Mouse (Mus musculus) MEL (cell line): ENCODE results near the gene 4930558K02Rik. TPM values are rescaled to one million over a fixed set of nuclear protein-coding genes. Genes with fewer than 3 reads are reported as not detected.

Experiments used
- DNase-seq: peaks from one replicate; pipeline ENCODE4 v3.0.0; 2011; ENCODE audit warnings: low read depth, low spot score
- H3K27ac ChIP-seq: 2 replicates; pipeline ENCODE4 v1.5.1; 2012; ENCODE audit warnings: low read depth, mild to moderate bottlenecking, control low read depth, low read length, moderate library complexity; ENCODE audit not compliant: control insufficient read depth
- H3K27me3 ChIP-seq, 2 experiments: fragments of 150-350 bp in 1 of 2; sonication (generic) in 1 of 2; 2 replicates each; pipeline ENCODE4 v1.6.1; 2012; ENCODE audit warnings: low read length in 2 of 2, mild to moderate bottlenecking in 2 of 2, improper control_type of control experiment in 1 of 2, moderate library complexity in 1 of 2; ENCODE audit not compliant: insufficient read depth in 2 of 2, control insufficient read depth in 1 of 2
- H3K36me3 ChIP-seq, 2 experiments: 2 replicates each; pipeline ENCODE4 v1.6.1; 2012 to 2014; ENCODE audit warnings: low read length in 2 of 2, improper control_type of control experiment in 1 of 2, inconsistent platforms in 1 of 2, mild to moderate bottlenecking in 1 of 2; ENCODE audit not compliant: insufficient read depth in 2 of 2, control insufficient read depth in 1 of 2
- H3K4me1 ChIP-seq, 2 experiments: fragments of 150-350 bp in 1 of 2; sonication (generic) in 1 of 2; 2 replicates each; pipeline ENCODE4 v1.6.1; 2012; ENCODE audit warnings: low read length in 2 of 2, improper control_type of control experiment in 1 of 2, mild to moderate bottlenecking in 1 of 2; ENCODE audit not compliant: insufficient read depth in 2 of 2, control insufficient read depth in 1 of 2
- H3K4me3 ChIP-seq, 2 experiments: fragments of 150-350 bp in 1 of 2; sonication (generic) in 1 of 2; 2 replicates each; pipeline ENCODE4 v1.5.1; 2012; ENCODE audit warnings: low read depth in 2 of 2, low read length in 2 of 2, mild to moderate bottlenecking in 2 of 2, moderate library complexity in 2 of 2, control low read depth in 1 of 2, improper control_type of control experiment in 1 of 2; ENCODE audit not compliant: control insufficient read depth in 1 of 2, insufficient read depth in 1 of 2
- H3K79me2 ChIP-seq: 2 replicates; pipeline ENCODE4 v1.6.1; 2012; ENCODE audit warnings: mild to moderate bottlenecking, low read length, moderate library complexity; ENCODE audit not compliant: control insufficient read depth, poor library complexity, insufficient read depth
- H3K9ac ChIP-seq: 2 replicates; pipeline ENCODE4 v1.6.1; 2012; ENCODE audit warnings: low read depth, mild to moderate bottlenecking, control low read depth, low read length, moderate library complexity; ENCODE audit not compliant: control insufficient read depth, poor library complexity, severe bottlenecking
- H3K9me3 ChIP-seq: fragments of 150-350 bp; sonication (generic); replicated peaks from 2 replicates; pipeline ENCODE4 v1.6.1; 2012; ENCODE audit warnings: mild to moderate bottlenecking, low read length, improper control_type of control experiment, moderate library complexity; ENCODE audit not compliant: insufficient read depth
- BHLHE40 ChIP-seq: IDR thresholded peaks from 2 replicates; pipeline ENCODE4 v1.6.1; 2012; ENCODE audit warnings: low read depth, mild to moderate bottlenecking, inconsistent platforms, low read length, improper control_type of control experiment, borderline replicate concordance
- CHD1 ChIP-seq: IDR thresholded peaks from 2 replicates; pipeline ENCODE4 v1.6.1; 2012; ENCODE audit warnings: low read depth, mild to moderate bottlenecking, inconsistent platforms, low read length, improper control_type of control experiment
- CHD2 ChIP-seq: IDR thresholded peaks from 2 replicates; pipeline ENCODE4 v1.6.1; 2011; ENCODE audit warnings: low read length, improper control_type of control experiment
- ELF1 ChIP-seq: IDR thresholded peaks from 2 replicates; pipeline ENCODE4 v1.6.1; 2014; ENCODE audit warnings: low read depth, mild to moderate bottlenecking, inconsistent platforms, low read length, improper control_type of control experiment, moderate library complexity
- ETS1 ChIP-seq: IDR thresholded peaks from 2 replicates; pipeline ENCODE4 v1.6.1; 2012; ENCODE audit warnings: low read depth, mild to moderate bottlenecking, inconsistent platforms, low read length, improper control_type of control experiment, moderate library complexity
- GATA1 ChIP-seq: IDR thresholded peaks from 2 replicates; pipeline ENCODE4 v1.6.1; 2011; ENCODE audit warnings: low read depth, low read length, improper control_type of control experiment
- HCFC1 ChIP-seq: IDR thresholded peaks from 2 replicates; pipeline ENCODE4 v1.6.1; 2012; ENCODE audit warnings: low read depth, mild to moderate bottlenecking, inconsistent platforms, low read length, improper control_type of control experiment, moderate library complexity
- JUND ChIP-seq: IDR thresholded peaks from 2 replicates; pipeline ENCODE4 v1.6.1; 2011; ENCODE audit warnings: low read depth, mild to moderate bottlenecking, improper control_type of control experiment, low read length
- KAT2A ChIP-seq: conservative IDR thresholded peaks from 2 replicates; pipeline ENCODE4 v1.6.1; 2012; ENCODE audit warnings: low read depth, low read length, improper control_type of control experiment, inconsistent platforms
- MAFK ChIP-seq: IDR thresholded peaks from 2 replicates; pipeline ENCODE4 v1.6.1; 2011; ENCODE audit warnings: low read depth, mild to moderate bottlenecking, low read length, improper control_type of control experiment, borderline replicate concordance
- MAZ ChIP-seq: IDR thresholded peaks from 2 replicates; pipeline ENCODE4 v1.6.1; 2012; ENCODE audit warnings: low read depth, mild to moderate bottlenecking, inconsistent platforms, low read length, improper control_type of control experiment
- MEF2A ChIP-seq: IDR thresholded peaks from 2 replicates; pipeline ENCODE4 v1.6.1; 2014; ENCODE audit warnings: low read depth, mild to moderate bottlenecking, inconsistent platforms, low read length, improper control_type of control experiment; ENCODE audit not compliant: poor library complexity, insufficient replicate concordance, severe bottlenecking; ENCODE audit errors: extremely low read depth
- MXI1 ChIP-seq: IDR thresholded peaks from 2 replicates; pipeline ENCODE4 v1.6.1; 2011; ENCODE audit warnings: mild to moderate bottlenecking, low read depth, low read length, improper control_type of control experiment
- MYB ChIP-seq: IDR thresholded peaks from 2 replicates; pipeline ENCODE4 v1.6.1; 2011; ENCODE audit warnings: mild to moderate bottlenecking, low read depth, low read length, improper control_type of control experiment
- NELFE ChIP-seq: IDR thresholded peaks from 2 replicates; pipeline ENCODE4 v1.6.1; 2011; ENCODE audit warnings: low read depth, low read length, improper control_type of control experiment
- NRF1 ChIP-seq: IDR thresholded peaks from 2 replicates; pipeline ENCODE4 v1.6.1; 2014; ENCODE audit warnings: low read depth, mild to moderate bottlenecking, inconsistent platforms, low read length, improper control_type of control experiment, moderate library complexity; ENCODE audit not compliant: poor library complexity, insufficient read depth, severe bottlenecking
- POLR2AphosphoS2 ChIP-seq: IDR thresholded peaks from 2 replicates; pipeline ENCODE4 v1.6.1; 2011; ENCODE audit warnings: low read length, improper control_type of control experiment
- POLR2AphosphoS5 ChIP-seq: IDR thresholded peaks from 2 replicates; pipeline ENCODE4 v1.6.1; 2012; ENCODE audit warnings: low read depth, borderline replicate concordance, mild to moderate bottlenecking, inconsistent platforms, low read length, moderate library complexity, mixed read lengths
- SIN3A ChIP-seq: IDR thresholded peaks from 2 replicates; pipeline ENCODE4 v1.6.1; 2012; ENCODE audit warnings: low read length, improper control_type of control experiment, inconsistent platforms
- TAL1 ChIP-seq: IDR thresholded peaks from 2 replicates; pipeline ENCODE4 v1.6.1; 2012; ENCODE audit warnings: mild to moderate bottlenecking, inconsistent platforms, low read length, moderate library complexity, mixed read lengths
- UBTF ChIP-seq: IDR thresholded peaks from 2 replicates; pipeline ENCODE4 v1.6.1; 2012; ENCODE audit warnings: low read depth, mild to moderate bottlenecking, inconsistent platforms, low read length, improper control_type of control experiment, moderate library complexity, borderline replicate concordance; ENCODE audit not compliant: insufficient read depth
- ZKSCAN1 ChIP-seq: IDR thresholded peaks from 2 replicates; pipeline ENCODE4 v1.6.1; 2012; ENCODE audit warnings: low read depth, mild to moderate bottlenecking, inconsistent platforms, low read length, improper control_type of control experiment, moderate library complexity
- ZMIZ1 ChIP-seq: IDR thresholded peaks from 2 replicates; pipeline ENCODE4 v1.6.1; 2012; ENCODE audit warnings: low read depth, mild to moderate bottlenecking, inconsistent platforms, low read length, improper control_type of control experiment, moderate library complexity
- polyA plus RNA-seq, 2 experiments: library from polyadenylated mRNA; stranded (reverse) in 1 of 2; unstranded in 1 of 2; fragments of >175 nt in 1 of 2; fragments of >200 nt in 1 of 2; gene quantifications; 2 replicates each; pipeline versions ENCODE4 v1.2.1 to v1.2.4; 2012; ENCODE audit warnings: low replicate concordance in 2 of 2, low read depth in 1 of 2; ENCODE audit not compliant: insufficient read length in 2 of 2, insufficient read depth in 1 of 2, missing spikeins in 1 of 2
- total RNA-seq: library from RNA; depleted of rRNA; stranded (reverse); fragments of 300-350 nt; gene quantifications from 2 replicates; pipeline ENCODE4 v1.2.3, GENCODE M21; 2012

4930558K02Rik gene
- total and polyA plus RNA-seq, 3 experiments, result not detected

DNA sequence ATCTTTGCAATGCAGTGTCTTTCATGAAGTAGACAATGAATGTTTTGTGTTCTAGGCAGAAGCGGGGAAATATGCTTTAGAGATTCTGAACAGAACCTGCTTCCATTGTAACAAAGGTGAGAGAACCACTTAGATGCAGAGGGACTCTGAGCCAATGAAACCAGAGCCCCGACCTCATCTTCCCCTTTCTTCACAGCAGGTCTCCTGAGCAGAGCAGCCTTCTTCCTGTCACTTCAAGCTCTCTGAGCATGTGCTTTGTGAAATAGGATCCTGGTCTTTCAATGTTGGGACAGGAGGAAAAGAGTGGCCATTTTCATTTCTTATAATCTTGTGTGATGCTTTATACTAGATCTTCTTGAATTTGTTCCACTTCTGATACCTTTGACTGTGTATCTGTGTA lies 79.3 kb downstream of the 4930558K02Rik start:
- Histone ChIP-seq H3K9me3 (no peaks in the 10 kb centered on the region), H3K27me3 (peaks cover 0 to 3% of the 10 kb centered on the region in 2 experiments; a peak in 1 of 4 replicates), H3K4me1 (peaks cover 3 to 10% of the 10 kb centered on the region in 2 experiments; a peak in 2 of 4 replicates)

DNA sequence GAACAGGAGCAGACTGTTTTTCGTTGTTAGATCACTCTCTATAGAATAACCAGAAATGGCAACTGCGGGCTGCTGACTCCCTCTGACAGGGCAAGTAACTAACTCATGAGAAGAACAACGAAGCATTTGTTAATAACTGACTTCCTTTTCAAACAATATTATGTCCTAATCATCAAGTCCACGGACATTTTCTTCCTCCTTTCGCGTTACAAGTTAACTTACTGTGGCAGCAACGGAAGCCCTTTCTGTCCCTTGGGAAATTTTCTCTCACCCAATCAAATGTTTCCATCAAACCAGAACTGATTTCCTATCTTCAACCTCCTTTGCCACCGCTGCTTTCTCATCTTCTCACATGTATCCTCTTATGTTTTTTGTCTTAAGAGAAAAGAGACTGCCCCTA lies 82.2 kb downstream of the 4930558K02Rik start:
- TF ChIP-seq MYB (no peak), POLR2AphosphoS2 (no peak)
- DNase-seq, result no peak
- H3K79me2 ChIP-seq, result no peaks in the 10 kb centered on the region
- H3K9ac ChIP-seq, result no peak overlapping the region
- H3K36me3 ChIP-seq, result peaks cover 0 to 17% of the 10 kb centered on the region in 2 experiments; a peak in 2 of 4 replicates
- peaks cover 9 to 19% of the 10 kb centered on the region in 2 experiments; a peak in 3 of 4 replicates for H3K4me1 ChIP-seq
- no peak overlapping the region for H3K4me3 ChIP-seq
- H3K27ac ChIP-seq, result no peak overlapping the region
- H3K27me3 ChIP-seq, result peaks cover 0 to 3% of the 10 kb centered on the region in 2 experiments; a peak in 1 of 4 replicates
- H3K9me3 ChIP-seq, result no peaks in the 10 kb centered on the region

More for the DNA sequence above, 79.3 kb downstream of the 4930558K02Rik start:
- H3K9ac ChIP-seq, result no peak overlapping the region
- DNase-seq, result no peak
- peaks cover 0 to 6% of the 10 kb centered on the region in 2 experiments; a peak in 2 of 4 replicates for H3K36me3 ChIP-seq
- no peak overlapping the region for H3K27ac ChIP-seq
- H3K79me2 ChIP-seq, result no peaks in the 10 kb centered on the region
- no peak overlapping the region for H3K4me3 ChIP-seq
- TF ChIP-seq KAT2A (no peak), MYB (no peak), SIN3A (no peak), UBTF (no peak), ELF1 (no peak), ETS1 (no peak), MAFK (no peak), CHD2 (no peak), NRF1 (no peak)

DNA sequence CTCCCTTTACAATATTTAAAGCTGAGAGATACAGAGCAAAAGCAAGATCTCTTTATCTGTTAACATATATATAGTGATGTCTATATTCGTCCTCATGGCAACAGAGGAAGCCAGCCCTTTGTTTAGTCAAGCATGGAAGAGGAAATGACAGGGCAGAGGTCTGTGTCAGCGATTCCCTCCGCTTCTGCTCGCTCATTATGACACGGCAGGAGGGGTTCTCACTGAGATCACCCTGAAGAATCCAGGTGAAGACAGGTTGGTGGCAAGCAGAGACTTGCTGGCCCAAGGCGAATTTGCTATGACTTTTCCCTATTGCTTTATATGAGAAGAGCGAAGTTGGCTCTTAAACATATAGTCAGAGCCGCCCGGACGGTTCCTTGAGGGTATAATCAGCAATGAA lies 83.3 kb downstream of the 4930558K02Rik start:
- Histone ChIP-seq H3K9me3 (no peaks in the 10 kb centered on the region), H3K27me3 (peaks cover 0 to 3% of the 10 kb centered on the region in 2 experiments; a peak in 1 of 4 replicates), H3K4me3 (no peak overlapping the region)
- DNase-seq, result peak; percentile 23
- TF ChIP-seq GATA1 (no peak), BHLHE40 (no peak), MXI1 (no peak), CHD2 (no peak), CHD1 (no peak), ZMIZ1 (no peak), MAZ (no peak), POLR2AphosphoS5 (no peak), ZKSCAN1 (no peak), NELFE (no peak), UBTF (no peak), TAL1 (no peak), MEF2A (no peak), POLR2AphosphoS2 (no peak), HCFC1 (no peak), SIN3A (no peak), MAFK (no peak), JUND (no peak)
- TF ChIP-seq, all 39 proteins: peak for 0
- Histone ChIP-seq H3K27ac (no peak overlapping the region), H3K36me3 (peaks cover 0 to 17% of the 10 kb centered on the region in 2 experiments; a peak in 2 of 4 replicates), H3K79me2 (no peaks in the 10 kb centered on the region), H3K4me1 (peaks cover 9 to 19% of the 10 kb centered on the region in 2 experiments; a peak in 3 of 4 replicates), H3K9ac (no peak overlapping the region)
